Mouse (Mus musculus) large intestine, adult 2 months (tissue): Measurements from ENCODE around the gene Zfp81. TPM values are rescaled to one million over a fixed set of nuclear protein-coding genes. Genes with fewer than 3 reads are reported as not detected.
"Not testable (repeated sequence)": the region's sequence is repeated elsewhere in the genome, so short reads cannot be mapped to it uniquely, and the experiment has no call there.

ENCODE experiments used
- DNase-seq: peaks from one replicate; pipeline ENCODE4 v3.0.0-alpha.2; 2012; ENCODE audit warnings: low read depth, low spot score
- WGBS: fragments of 180-500 bp; shearing (Covaris S2); methylation state at CpG from one replicate; pipeline ENCODE4 v1.1.7; 2018; 5-methylcytosine and 5-hydroxymethylcytosine counted together
- polyA plus RNA-seq: library from polyadenylated mRNA; depleted of rRNA; stranded (reverse); fragments of >200 nt; gene quantifications from 2 replicates; pipeline ENCODE4 v1.2.3, GENCODE M21; 2012; rRNA removed

Gene Zfp81
- polyA plus RNA-seq = 0.63 and 0.89 TPM in 2 replicates

GRCm38 (mm10) chr17:33358411-33359384 lies at the start of gene Zfp81:
TSS of gene Zfp81 (minus strand) at chr17:33358878.
- 4% methylated on average over 47 of the region's 47 CpGs for WGBS
- peak; percentile 88 for DNase-seq

DNA sequence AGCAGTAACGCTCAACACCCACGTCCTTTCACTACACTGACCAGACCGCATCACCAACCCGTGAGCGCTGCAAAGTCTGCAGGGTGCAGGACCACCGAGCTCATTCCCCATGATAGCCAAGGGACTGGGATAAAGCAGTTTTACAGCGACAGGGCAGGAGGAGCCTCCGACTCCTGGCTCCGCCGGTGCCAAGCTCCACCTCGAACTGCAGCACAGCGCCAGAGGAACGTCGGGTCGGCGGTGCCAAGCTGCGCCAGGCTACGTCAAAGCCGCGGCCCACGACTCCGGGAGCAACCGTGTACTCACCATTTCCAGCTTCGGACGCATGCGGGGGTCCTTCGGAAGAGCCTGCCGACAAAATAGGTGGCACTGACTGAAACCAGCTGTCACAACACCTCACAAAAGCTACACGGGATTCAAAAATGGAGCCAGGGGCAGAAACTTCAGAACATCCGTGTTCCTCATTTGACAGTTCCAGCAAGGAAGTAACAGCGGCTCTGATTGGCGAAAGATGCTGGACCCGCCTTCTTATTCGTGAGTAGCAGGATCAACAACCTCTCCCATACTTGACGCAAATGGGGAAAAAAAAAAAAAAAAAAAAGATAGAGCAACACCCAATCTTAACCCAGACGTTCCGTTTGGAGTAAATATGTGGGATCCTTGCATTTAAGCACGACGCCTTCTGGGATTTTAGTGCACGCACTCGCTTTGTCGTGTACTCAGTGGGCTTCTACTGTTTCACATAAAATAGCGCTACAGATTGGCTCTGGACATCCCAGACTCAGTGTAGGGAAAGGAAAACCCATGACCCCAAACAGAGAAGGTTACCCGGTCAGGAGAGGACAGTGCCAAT lies 35.7 kb upstream of the Zfp81 start, which contains the start of gene Zfp101:
Zfp101 (minus strand) TSS at position 460 of the 853 bp plus-strand sequence.
- under 1% methylated on average over 44 of the region's 44 CpGs for WGBS
- peak; percentile 94 for DNase-seq

- no peak for DNase-seq
- WGBS = 78% methylated on average over 5 of the region's 5 CpGs
These were observed 33.6 kb upstream of the Zfp81 start for GRCm38 (mm10) chr17:33392271-33392670.

DNA sequence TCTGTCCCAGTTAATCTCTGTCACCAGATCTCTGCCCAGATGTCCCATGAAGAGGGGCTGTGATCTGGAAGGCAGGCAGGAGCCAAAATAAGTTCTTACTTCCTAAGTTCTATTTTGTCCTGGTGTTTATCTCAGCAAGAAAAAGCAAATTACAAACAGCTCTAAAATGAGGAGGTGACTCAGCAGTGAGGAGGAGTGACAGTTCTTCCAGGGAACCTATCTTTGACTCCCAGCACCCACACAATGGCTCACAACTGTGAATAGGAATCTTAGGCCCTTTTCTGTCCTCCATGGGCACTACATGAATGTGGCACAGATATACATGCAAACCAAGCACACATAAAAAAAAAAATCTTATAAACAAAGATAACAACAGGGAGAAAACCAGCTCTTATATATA lies 27.0 kb upstream of the Zfp81 start:
- no peak for DNase-seq

- no peak for DNase-seq
- WGBS = 83% methylated on average over 3 of the region's 3 CpGs
These were observed 14.1 kb upstream of the Zfp81 start for GRCm38 (mm10) chr17:33372795-33373194.

- no peak for DNase-seq
- 100% methylated on average over 1 of the region's 1 CpGs for WGBS
These were observed 5.7 kb downstream of the Zfp81 start for GRCm38 (mm10) chr17:33352981-33353380.

GRCm38 (mm10) chr17:33289876-33290149 lies 68.9 kb downstream of the Zfp81 start:
- WGBS = no CpG with 5 or more reads among the region's 9 CpGs
- DNase-seq = not testable (repeated sequence)

DNA sequence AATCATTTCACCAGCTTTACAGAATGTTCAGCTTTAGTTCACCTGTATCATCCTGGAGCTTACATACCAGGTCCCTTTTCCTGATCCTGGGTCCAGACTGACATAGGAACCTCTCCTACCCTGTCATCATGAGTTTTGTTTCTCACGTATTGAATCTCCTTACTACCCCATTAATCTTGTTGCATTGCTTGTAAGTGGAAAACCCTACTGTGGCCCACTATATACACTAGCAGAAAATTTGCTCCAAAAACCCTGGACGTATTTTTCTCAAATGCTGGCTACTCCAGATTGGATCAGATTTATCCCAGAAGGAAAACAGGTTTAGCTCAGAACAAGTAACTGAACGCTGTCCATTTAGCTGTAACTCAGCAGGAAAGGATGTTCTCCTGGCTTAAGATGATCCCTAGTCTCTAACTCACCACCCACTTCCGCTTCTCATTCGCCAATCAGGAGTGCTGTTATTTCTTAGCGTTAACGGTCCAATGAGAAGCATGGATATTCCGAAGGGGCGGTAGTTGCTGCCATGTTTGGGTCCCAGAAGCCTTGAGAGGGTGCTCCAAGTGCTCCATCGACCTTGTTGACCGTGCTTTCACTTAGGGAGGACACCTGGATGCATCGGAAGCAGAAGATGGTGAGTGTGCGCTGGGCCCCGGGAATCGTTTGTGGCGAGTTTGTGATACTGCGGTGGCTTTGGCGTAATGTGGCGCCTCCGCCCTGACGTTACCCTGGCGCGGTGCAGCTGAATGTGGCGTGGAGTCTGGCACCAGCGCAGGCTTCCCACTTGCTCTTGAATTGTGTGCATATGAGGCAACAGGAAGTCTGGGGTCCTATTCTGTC lies 69.4 kb downstream of the Zfp81 start, which contains the start of gene Zfp955b:
Zfp955b (plus strand) TSS at position 506 of the 837 bp plus-strand sequence.
- WGBS = no CpG with 5 or more reads among the region's 25 CpGs
- not testable (repeated sequence) for DNase-seq

Other genes starting within 250 kb of the Zfp81 start
- gene Morc2b, start 219.2 kb downstream of the Zfp81 start, polyA plus RNA-seq = not detected in 2 replicates
- not detected in 2 replicates for gene Olfr55, start 190.4 kb downstream of the Zfp81 start, polyA plus RNA-seq
- not detected in 2 replicates for gene Olfr239, start 167.6 kb downstream of the Zfp81 start, polyA plus RNA-seq
- gene Olfr1564, start 137.2 kb downstream of the Zfp81 start, polyA plus RNA-seq = not detected in 2 replicates
- gene Zfp955a, start 103.7 kb downstream of the Zfp81 start, polyA plus RNA-seq = 0.79 and 1.1 TPM in 2 replicates
- not detected in 2 replicates for gene Olfr63, start 94.2 kb downstream of the Zfp81 start, polyA plus RNA-seq
- gene Zfp955b, start 69.3 kb downstream of the Zfp81 start, polyA plus RNA-seq = 0.89 and 1.7 TPM in 2 replicates
- gene Zfp101, start 35.8 kb upstream of the Zfp81 start, polyA plus RNA-seq = 1.1 and 2.6 TPM in 2 replicates
- 0.08 TPM in 1 of 2 replicates, not detected in the other for gene Actl9, start 74.0 kb upstream of the Zfp81 start, polyA plus RNA-seq
- 19.8 and 30.4 TPM in 2 replicates for gene Adamts10, start 165.3 kb upstream of the Zfp81 start, polyA plus RNA-seq
- gene Myo1f, start 196.8 kb upstream of the Zfp81 start, polyA plus RNA-seq = 5.6 and 7.8 TPM in 2 replicates